Mouse (Mus musculus): ENCODE results near the gene Cyb5b. TPM values are rescaled to one million over a fixed set of nuclear protein-coding genes. Genes with fewer than 3 reads are reported as not detected.
"Not testable (repeated sequence)": the region's sequence is repeated elsewhere in the genome, so short reads cannot be mapped to it uniquely, and the experiment has no call there.

Gene Cyb5b
- total RNA-seq, 1 experiment from 2014 or later = 72.9 TPM

DNA sequence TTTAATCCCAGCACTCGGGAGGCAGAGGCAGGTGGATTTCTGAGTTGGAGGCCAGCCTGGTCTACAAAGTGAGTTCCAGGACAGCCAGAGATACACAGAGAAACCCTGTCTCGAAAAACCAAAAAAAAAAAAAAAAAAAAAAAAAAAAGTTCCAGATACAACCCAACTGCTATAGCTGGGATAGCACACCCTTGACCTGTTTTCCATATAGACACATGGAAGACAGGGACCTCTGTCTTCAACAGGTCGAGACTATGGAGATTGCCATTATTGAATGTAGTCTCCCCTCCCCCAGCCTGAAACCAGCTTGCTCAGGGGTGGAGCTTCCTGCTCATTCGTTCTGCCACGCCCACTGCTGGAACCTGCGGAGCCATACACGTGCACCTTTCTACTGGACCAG, 66.8 kb downstream of the Cyb5b start:
- ATAC-seq (replicated peaks; ENCODE audit: low read depth, poor library complexity, severe bottlenecking) = not testable (repeated sequence)

DNA sequence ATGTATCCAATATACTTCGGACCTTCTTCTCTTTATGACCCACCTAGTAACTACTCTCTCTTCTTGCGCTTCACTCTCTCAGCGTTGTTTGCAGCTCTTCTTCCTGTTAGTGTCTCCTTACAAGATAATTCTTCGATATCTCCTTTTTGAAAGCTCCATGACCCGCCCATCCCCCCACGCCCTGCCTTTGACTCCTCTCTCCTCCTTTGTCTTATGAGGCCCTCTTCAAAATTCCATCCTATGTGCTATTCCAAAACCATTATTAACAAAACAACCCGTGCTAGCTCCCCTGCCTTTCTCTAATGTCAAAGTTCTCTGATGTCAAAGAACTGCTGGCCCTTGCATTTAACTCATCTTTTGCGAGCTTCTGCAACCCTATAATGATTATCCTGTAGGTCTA, 67.7 kb downstream of the Cyb5b start:
- ATAC-seq (replicated peaks; ENCODE audit: low read depth, poor library complexity, severe bottlenecking) = no peak

DNA sequence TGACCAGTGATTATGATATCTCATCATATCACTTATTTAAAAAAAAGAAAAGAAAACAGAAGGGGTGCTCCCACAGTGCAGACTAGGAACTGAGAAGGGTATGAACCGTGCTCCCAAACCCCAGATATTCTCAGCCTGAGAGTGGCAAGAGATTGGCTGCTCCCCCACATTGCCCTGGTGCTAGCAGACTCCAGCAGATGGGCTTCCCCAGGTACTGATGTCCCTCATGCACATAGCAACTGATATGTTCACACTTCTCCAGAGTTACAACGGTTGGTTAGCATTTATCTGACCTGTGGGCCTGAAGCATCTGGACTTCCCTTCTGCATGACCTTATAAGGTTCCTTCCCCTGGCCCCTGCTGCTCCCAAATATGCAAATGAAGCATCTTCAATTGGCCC, 68.6 kb downstream of the Cyb5b start:
- no peak for ATAC-seq (replicated peaks; ENCODE audit: low read depth, poor library complexity, severe bottlenecking)

DNA sequence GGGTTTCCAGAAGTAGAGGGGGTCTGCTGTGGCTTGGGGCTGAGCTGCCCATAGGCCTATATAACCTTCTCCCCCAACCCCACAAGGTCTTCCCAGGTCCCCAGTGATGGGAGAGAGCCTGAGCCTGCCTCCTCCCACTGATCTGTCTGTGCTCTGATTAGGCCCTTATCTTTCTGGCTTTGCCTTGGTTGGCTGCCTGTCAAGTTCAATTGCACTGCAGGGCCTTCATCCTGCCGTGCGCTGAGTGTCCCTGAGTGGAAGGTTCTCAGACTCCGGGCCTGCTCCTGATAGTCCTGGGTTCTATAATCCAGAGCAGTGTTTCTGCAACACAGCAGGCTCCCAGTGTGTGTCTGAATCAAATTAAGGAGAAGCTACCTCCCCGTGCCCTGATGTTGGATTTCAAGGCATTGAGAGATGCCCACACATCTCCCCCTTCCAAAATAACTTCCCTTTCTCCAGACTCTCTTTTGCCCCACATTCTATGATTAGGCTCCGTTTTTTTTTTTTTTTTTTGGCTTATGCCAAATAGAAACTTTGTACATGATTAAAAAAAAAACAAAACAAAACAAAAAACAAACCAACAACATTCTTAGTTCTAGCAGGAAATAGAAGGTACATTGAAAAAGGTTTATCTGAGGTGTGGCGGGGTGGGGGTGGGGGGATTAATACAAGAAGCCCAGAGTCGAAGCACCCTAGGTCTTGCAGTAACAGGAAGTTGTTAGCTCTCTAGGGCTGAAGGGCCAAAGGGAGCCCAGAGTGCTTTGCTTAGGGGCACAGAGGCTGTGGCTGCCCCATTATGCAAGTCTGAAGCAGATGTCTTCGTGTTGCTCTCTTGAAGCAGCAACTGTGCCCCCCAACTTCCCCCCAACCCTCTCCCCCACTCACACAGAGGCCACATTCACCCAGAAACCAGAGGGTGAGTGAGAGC, 71.7 kb downstream of the Cyb5b start:
- ATAC-seq (replicated peaks; ENCODE audit: low read depth, poor library complexity, severe bottlenecking) = peak; percentile 75

DNA sequence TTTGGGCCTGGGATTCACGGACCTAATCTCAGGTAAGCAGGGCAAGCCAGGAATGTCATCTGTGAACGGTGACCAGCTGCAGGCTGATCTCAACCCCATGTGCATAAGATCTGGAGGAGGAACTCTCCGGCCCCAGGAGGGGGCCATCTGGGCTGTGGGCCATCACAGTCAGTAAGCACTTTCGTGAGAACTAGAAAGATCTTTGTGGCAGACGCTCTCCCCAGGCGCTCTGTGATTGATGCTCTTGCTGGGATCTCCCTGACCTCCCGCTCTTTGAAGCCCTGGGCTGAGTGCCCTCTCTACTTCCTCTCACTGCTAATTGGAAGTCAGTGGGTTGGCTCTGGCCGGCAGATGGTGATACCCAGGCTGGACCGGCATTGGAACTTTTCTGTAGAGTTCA, 75.7 kb downstream of the Cyb5b start:
- ATAC-seq (replicated peaks; ENCODE audit: low read depth, poor library complexity, severe bottlenecking) = no peak

DNA sequence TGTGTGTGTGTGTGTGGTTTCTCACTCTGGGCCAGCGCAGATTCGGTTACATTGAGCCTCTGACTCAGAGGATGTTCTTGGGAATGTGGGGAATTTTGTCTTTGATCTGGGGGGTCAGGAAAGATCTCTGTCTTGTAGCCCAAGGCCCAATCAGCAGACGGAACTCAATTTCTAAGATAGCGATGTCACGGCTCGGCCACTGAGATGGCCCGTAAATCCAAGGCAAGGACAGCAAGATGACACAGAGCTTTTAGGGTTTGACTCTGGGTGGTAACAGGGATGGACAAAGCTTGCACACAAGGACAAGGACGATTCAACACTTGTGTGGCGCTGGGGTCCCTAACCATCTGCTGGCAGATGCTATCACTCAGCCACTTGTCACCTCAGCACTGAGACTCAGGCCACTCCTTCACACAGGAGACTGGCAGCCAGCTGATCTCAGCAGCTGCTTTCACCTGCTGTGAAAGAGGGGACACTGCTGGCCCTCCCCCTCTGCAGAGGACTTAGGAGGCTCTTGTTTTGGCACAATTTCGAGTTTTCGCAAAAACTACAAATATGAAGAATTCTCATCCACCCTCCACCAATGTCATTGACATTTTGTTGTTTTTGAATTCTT, 76.7 kb downstream of the Cyb5b start:
- ATAC-seq (replicated peaks; ENCODE audit: low read depth, poor library complexity, severe bottlenecking) = no peak

DNA sequence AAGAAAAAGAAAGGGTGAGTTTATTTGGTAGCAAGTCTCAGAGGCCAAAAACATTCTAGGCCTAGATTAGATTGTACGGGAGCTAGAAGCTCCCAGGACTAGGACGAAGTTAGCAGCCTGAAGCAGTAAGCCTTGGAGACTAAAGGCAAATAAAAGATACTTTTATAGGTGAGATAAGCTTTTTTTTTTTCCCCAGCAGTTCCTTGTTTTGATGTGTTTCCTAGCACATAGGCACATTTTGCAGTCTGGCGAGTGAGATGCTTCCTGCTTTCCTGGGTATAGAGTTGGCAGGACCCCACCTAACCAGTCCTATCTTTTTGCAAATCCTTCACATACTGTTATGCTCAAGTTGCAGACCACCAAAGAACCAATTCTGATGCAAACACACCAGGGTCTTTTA, 82.8 kb downstream of the Cyb5b start:
- no peak for ATAC-seq (replicated peaks; ENCODE audit: low read depth, poor library complexity, severe bottlenecking)

DNA sequence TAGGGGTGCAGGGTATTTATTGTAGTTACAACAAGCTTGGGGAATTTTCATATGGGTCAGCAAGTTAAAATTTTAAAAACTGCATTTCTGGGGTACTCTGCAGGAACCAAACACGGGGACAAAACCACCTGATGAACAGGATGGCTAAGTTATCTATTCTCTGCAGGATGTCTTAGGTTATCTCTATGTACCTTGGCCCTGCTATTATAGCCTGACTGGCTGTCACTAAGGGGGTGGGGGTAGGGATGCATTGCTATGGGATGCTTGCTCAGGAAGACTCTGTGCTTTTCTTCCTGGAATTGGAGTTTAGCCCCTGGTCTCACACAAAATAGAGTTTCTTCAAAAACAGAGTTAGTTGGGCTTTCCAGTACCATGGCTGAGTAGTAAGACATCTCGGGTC, 83.3 kb downstream of the Cyb5b start:
- ATAC-seq (replicated peaks; ENCODE audit: low read depth, poor library complexity, severe bottlenecking) = no peak

Other genes starting within 250 kb of the Cyb5b start
- gene Sntb2, start 214.9 kb upstream of the Cyb5b start, total RNA-seq (2017) = 1.9 and 4.1 TPM in 2 replicates
- 33.8 and 34.7 TPM in 2 replicates for gene Vps4a, start 119.4 kb upstream of the Cyb5b start, total RNA-seq (2017)
- gene Pdf, start 102.0 kb upstream of the Cyb5b start, total RNA-seq (2017) = 45.9 and 83.2 TPM in 2 replicates
- 17.7 and 20.5 TPM in 2 replicates for gene Cog8, start 94.0 kb upstream of the Cyb5b start, total RNA-seq (2017)
- gene Nip7, start 93.8 kb upstream of the Cyb5b start, total RNA-seq (2017) = 20.4 and 28.4 TPM in 2 replicates
- gene Tmed6, start 85.0 kb upstream of the Cyb5b start, total RNA-seq (2017) = not detected in 2 replicates
- 32.9 and 37.2 TPM in 2 replicates for gene Terf2, start 54.1 kb upstream of the Cyb5b start, total RNA-seq (2017)
- 16.0 and 35.4 TPM in 2 replicates for gene Nfat5, start 142.8 kb downstream of the Cyb5b start, total RNA-seq (2017)